Mouse (Mus musculus) cerebellum, adult 2 months (tissue): ENCODE measurements around the gene Tmcc1. TPM values are rescaled to one million over a fixed set of nuclear protein-coding genes. Genes with fewer than 3 reads are reported as not detected.
"Not testable (repeated sequence)": the region's sequence is repeated elsewhere in the genome, so short reads cannot be mapped to it uniquely, and the experiment has no call there.

ENCODE experiments used
- DNase-seq, 2 experiments: peaks; one replicate each; pipeline ENCODE4 v3.0.0; 2021
- H3K27ac ChIP-seq: fragments of 200-500 bp; 2 replicates; pipeline ENCODE4 v1.5.1; 2012; ENCODE audit warnings: low read length, control low read depth, inconsistent platforms; ENCODE audit not compliant: insufficient read depth
- H3K27me3 ChIP-seq: fragments of 200-500 bp; 2 replicates; pipeline ENCODE4 v1.6.1; 2012; ENCODE audit warnings: inconsistent platforms, mild to moderate bottlenecking, low read length, moderate library complexity; ENCODE audit not compliant: control insufficient read depth, insufficient read depth
- H3K4me1 ChIP-seq: fragments of 200-500 bp; 2 replicates; pipeline ENCODE4 v1.6.1; 2011; ENCODE audit warnings: low read length; ENCODE audit not compliant: control insufficient read depth, insufficient read depth
- H3K4me3 ChIP-seq: fragments of 200-500 bp; replicated peaks from 2 replicates; pipeline ENCODE3; 2011; ENCODE audit warnings: mild to moderate bottlenecking, low read depth, low read length, control low read depth; ENCODE audit not compliant: insufficient read depth
- CTCF ChIP-seq: fragments of 200-500 bp; IDR thresholded peaks from 2 replicates; pipeline ENCODE4 v1.5.1; 2011; ENCODE audit warnings: low read depth, mild to moderate bottlenecking, control low read depth, low read length, moderate library complexity, borderline replicate concordance; ENCODE audit not compliant: insufficient read depth
- POLR2A ChIP-seq: fragments of 200-500 bp; IDR thresholded peaks from 2 replicates; pipeline ENCODE4 v1.6.1; 2011; ENCODE audit warnings: low read length, control low read depth, borderline replicate concordance; ENCODE audit not compliant: insufficient read depth
- WGBS: fragments of 180-500 bp; shearing (Covaris S2); methylation state at CpG from one replicate; pipeline ENCODE4 v1.1.7; 2018; 5-methylcytosine and 5-hydroxymethylcytosine counted together
- polyA plus RNA-seq: library from polyadenylated mRNA; depleted of rRNA; stranded (reverse); fragments of >200 nt; gene quantifications from 2 replicates; pipeline ENCODE4 v1.2.3, GENCODE M21; 2012

Gene Tmcc1
- polyA plus RNA-seq, 1 experiment: 55.8 TPM

DNA sequence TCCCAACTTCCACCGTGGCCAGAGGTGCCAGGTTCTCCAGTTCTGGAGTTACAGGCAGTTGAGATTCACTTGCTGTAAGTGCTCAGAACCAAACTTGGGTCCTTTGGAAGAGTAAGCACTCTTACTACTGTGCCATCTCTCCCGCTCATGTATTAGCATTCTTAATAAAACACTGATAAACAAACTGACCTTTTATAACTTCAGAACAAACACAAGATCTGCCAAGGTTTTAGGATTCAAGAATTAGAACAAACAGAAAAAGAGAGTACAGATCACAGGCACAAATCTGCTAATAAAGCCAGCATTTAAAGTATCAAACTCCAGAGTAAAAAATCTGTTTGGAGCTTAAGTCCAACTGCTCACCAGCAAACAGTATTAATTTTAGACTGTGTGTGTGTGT lies 121.5 kb downstream of the Tmcc1 start:
- Histone ChIP-seq H3K27ac (no peak overlapping the region), H3K4me1 (peaks cover 4% of the 10 kb centered on the region), H3K4me3 (no peak overlapping the region), H3K27me3 (no peaks in the 10 kb centered on the region)
- no peak for DNase-seq
- TF ChIP-seq CTCF: no peak
- TF ChIP-seq POLR2A: no peak
- WGBS: 74% methylated on average over 2 of the region's 2 CpGs

DNA sequence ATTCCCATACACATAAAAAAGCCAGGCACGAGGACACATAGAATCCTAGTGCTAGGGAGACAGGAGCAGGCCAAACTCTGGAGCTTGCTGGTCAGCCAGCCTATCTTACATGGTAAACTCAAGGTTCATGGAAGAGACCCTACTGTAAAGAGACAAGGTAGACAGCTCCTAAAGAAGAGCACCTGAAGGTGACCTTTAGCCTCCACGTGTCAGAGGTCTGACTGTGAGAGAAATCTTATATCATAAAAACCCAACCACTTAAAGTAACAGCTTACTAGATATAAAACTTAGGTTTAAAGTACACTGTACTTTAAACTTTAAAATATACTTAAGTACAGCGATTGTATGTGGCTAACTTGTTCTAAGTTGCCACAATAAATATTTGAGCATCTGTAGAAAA lies 122.7 kb downstream of the Tmcc1 start:
- TF ChIP-seq POLR2A (no peak), CTCF (no peak)
- Histone ChIP-seq H3K27ac (no peak overlapping the region), H3K4me3 (no peak overlapping the region), H3K27me3 (no peaks in the 10 kb centered on the region), H3K4me1 (peaks cover 4% of the 10 kb centered on the region)
- DNase-seq: no peak
- WGBS: 91% methylated on average over 3 of the region's 3 CpGs

- Histone ChIP-seq H3K4me3 (no peak overlapping the region), H3K4me1 (no peaks in the 10 kb centered on the region; the same call in 1 of the 2 replicates), H3K27ac (no peak overlapping the region), H3K27me3 (no peaks in the 10 kb centered on the region)
- 66% methylated on average over 1 of the region's 1 CpGs for WGBS
- TF ChIP-seq POLR2A (no peak), CTCF (no peak)
- no peak for DNase-seq
Observed at GRCm38 (mm10) chr6:116063516-116063915, 129.8 kb downstream of the Tmcc1 start.

GRCm38 (mm10) chr6:116059542-116059941 lies 133.7 kb downstream of the Tmcc1 start:
- not testable (repeated sequence) for H3K27ac ChIP-seq, H3K4me3 ChIP-seq, H3K27me3 ChIP-seq, H3K4me1 ChIP-seq, DNase-seq

GRCm38 (mm10) chr6:116058541-116059300 lies 134.6 kb downstream of the Tmcc1 start:
- Histone ChIP-seq H3K27ac (no peak overlapping the region), H3K27me3 (no peaks in the 10 kb centered on the region), H3K4me3 (no peak overlapping the region), H3K4me1 (peaks cover 5% of the 10 kb centered on the region)
- TF ChIP-seq CTCF (no peak), POLR2A (no peak)
- 61% methylated on average over 3 of the region's 3 CpGs for WGBS
- no peak for DNase-seq

DNA sequence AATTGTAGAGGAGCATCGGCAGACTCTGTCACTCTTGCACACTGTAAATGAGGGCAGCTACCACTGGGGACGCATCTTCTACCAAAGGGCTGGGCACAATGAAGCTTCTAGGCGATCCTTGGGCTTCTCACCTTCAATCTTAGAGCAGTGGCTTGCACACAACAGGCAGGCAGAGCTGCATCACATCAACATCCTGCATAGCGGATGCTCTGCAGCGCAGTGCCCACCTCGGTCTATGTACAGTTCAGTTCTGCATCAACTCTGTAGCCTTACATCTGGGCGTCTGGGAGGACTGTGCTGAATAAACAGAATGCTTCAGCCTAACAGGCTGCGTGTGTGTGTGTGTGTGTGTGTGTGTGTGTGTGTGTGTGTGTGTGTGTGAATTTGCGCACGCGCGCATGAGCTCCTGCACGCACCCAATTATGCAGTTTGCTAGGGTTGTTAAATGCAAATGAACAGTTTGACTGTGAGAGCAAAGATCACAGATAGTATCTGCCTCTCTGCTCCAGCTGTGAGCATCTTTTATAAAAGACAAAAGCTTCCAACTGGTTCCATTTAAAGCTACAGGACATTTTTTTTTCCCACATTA lies 136.5 kb downstream of the Tmcc1 start:
- H3K27me3 ChIP-seq: no peaks in the 10 kb centered on the region
- peak overlapping the region; percentile 94 for H3K27ac ChIP-seq
- peak; percentile 78 to 85 for DNase-seq
- H3K4me1 ChIP-seq: peaks cover 5% of the 10 kb centered on the region
- 9% methylated on average over 13 of the region's 13 CpGs for WGBS
- peak overlapping the region; percentile 99 for H3K4me3 ChIP-seq
- TF ChIP-seq CTCF: 0 out of 2 replicates have a peak, but pooled peaks have one; percentile 4
- TF ChIP-seq POLR2A: peak; percentile 69; the same call in 1 of the 2 replicates

- peak overlapping the region; percentile 95; the same call in 1 of the 2 replicates for H3K27ac ChIP-seq
- DNase-seq: peak; percentile 39 to 64
- H3K4me1 ChIP-seq: peaks cover 8% of the 10 kb centered on the region
- WGBS: 3% methylated on average over 2 of the region's 2 CpGs
- H3K27me3 ChIP-seq: no peaks in the 10 kb centered on the region
- TF ChIP-seq POLR2A (peak; percentile 12; the same call in 1 of the 2 replicates), CTCF (no peak)
- peak overlapping the region; percentile 91 for H3K4me3 ChIP-seq
Observed at GRCm38 (mm10) chr6:116055766-116056165, 137.5 kb downstream of the Tmcc1 start.

DNA sequence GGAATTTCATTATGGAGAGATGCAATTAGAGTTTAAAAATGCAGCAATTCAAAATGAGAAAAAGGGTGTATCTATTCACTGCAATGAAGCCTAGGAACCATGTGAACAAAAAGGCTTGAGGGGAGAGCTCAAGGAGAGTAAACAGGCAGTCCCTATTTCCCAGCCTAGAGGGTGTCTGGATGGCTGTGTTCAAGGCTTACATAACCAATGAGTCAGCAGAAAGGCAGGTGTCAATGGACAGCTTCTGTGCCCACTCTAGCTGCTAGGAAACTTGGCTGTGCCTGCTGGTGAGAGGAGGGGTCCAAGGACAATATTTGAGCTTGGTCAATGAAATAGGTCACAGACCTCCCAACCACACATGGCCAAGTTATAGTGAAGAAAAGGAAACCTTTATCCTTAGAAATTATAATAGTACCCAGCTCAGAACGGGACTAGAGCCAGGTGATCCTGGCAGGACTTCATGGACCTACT lies 138.2 kb downstream of the Tmcc1 start:
- Histone ChIP-seq H3K27me3 (no peaks in the 10 kb centered on the region), H3K4me1 (peaks cover 11% of the 10 kb centered on the region), H3K4me3 (peak overlapping the region; percentile 65), H3K27ac (peak overlapping the region; percentile 69; the same call in 1 of the 2 replicates)
- TF ChIP-seq CTCF: no peak
- peak; percentile 50; the same call in 1 of the 2 replicates for TF ChIP-seq POLR2A
- 2% methylated on average over 1 of the region's 1 CpGs for WGBS
- DNase-seq: peak; percentile 84 to 92
